Mouse (Mus musculus): ENCODE data around the gene Gm6588. TPM values are rescaled to one million over a fixed set of nuclear protein-coding genes. Genes with fewer than 3 reads are reported as not detected.

Gene Gm6588
- polyA plus RNA-seq, 1 experiment from 2014 or later, result 0.08 TPM

DNA sequence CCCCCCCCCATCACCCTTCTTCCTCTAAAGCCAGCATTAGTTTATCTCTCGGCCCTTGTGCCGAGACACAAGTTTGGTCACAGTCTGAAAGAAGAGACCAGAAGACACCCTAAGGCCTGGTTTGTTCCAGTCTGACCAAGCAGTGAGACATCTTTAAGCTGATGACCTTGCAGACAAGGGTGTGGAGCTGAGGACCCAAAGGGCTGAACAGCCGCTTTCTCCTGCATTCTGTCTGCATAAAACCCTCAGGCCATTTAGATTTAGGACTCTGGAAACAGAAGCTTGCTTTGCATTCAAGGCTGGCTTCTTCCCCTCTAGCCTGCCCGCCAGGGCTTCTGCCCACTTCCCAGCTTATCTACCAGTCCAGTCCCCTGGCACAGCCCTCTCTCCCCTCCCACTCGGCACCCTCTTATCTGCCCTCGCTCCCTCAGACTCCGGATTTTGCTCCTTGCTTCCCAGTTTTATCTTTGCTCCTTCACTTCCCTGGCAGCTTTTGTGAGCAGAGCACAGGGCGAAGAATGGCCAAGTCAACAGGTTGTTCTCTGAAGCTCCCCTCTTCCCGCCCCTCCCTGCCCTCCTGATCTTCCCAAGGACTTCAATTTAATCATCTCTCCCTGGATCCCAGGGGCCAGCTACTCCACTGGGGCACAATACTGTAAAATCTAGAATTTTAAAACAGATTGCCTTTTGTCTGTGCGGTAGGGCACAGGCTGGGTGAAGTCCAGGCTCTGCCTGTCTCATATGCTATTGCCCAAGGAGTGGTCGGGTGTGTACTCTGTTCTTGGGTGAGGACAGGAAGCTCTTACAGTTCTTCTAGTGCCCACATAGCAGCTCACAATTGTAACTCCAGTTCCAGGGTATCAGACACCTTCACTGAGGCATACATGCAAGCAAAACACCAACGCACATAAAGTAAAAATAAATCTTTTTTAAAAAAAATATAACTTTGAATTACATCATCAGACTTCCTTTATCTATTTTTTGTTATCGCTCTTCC lies 50.0 kb downstream of the Gm6588 start:
- H3K27ac ChIP-seq, result no peak overlapping the region
- H3K36me3 ChIP-seq, result no peaks in the 10 kb centered on the region
- H3K9me3 ChIP-seq, result no peaks in the 10 kb centered on the region
- H3K27me3 ChIP-seq, result peaks cover 5% of the 10 kb centered on the region; the same call in 1 of the 2 replicates
- WGBS, result 71% methylated on average over 13 of the region's 13 CpGs
- H3K9ac ChIP-seq, result no peak overlapping the region
- no peak for ATAC-seq (ENCODE audit: insufficient number of reproducible peaks, insufficient read depth, low FRiP score, low TSS enrichment, low read depth)
- H3K4me2 ChIP-seq, result no peak overlapping the region
- H3K4me1 ChIP-seq, result peaks cover 8% of the 10 kb centered on the region; the same call in 1 of the 2 replicates
- no peak overlapping the region for H3K4me3 ChIP-seq

DNA sequence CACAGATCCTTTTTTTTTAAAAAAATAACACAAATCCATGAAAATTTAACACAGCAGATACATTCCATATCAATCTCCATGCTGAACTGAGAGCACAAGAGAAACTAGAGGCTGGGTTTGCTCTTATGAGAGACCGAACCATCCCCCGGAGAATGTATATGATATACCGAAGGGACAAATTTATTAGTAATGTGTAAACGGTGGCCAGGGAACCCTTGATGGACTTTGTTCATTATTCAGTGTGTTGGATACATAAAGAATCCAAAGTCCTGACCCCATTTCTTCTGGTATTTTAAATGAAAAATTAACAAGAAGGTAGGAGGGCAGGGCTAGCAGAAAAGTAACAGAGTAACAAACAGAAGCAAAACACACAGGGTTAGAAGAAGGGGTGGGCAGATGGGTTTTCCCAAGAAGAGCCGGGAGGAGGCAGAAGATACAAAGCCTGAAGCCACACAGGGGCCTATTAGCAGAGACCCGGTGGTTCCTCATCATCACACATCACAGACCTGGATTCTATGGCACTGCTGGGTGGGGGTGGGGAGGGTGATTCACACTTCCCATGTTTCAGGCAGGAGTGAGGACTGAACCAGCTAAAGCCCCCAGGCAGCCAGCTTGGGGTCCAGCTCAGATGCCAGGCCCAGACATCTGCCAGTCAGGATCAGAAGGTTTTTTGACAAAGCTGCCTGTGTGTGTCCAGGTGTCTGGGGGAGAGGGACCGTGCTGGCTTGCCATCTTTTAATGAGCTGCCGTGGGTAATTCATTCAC lies 50.9 kb downstream of the Gm6588 start:
- Histone ChIP-seq H3K9me3 (no peaks in the 10 kb centered on the region), H3K9ac (no peak overlapping the region), H3K27ac (no peak overlapping the region), H3K4me3 (no peak overlapping the region), H3K4me2 (no peak overlapping the region), H3K27me3 (peaks cover 5% of the 10 kb centered on the region; the same call in 1 of the 2 replicates), H3K36me3 (no peaks in the 10 kb centered on the region), H3K4me1 (peaks cover 8% of the 10 kb centered on the region; the same call in 1 of the 2 replicates)
- WGBS, result 45% methylated on average over 8 of the region's 8 CpGs
- ATAC-seq (ENCODE audit: insufficient number of reproducible peaks, insufficient read depth, low FRiP score, low TSS enrichment, low read depth), result no peak

Other genes with a start within 250 kb of the Gm6588 start
- gene Cryba4, start 196.9 kb upstream of the Gm6588 start, polyA plus RNA-seq (2015; fragmentation: Nextera tagmentation; extraction: Ambion mirVana), result 1.0 and 1.9 TPM in 2 replicates
- gene Crybb1, start 193.6 kb upstream of the Gm6588 start, polyA plus RNA-seq (2015; fragmentation: Nextera tagmentation; extraction: Ambion mirVana), result 1.0 and 1.3 TPM in 2 replicates
- gene Tpst2, start 172.7 kb upstream of the Gm6588 start, polyA plus RNA-seq (2015; fragmentation: Nextera tagmentation; extraction: Ambion mirVana), result 38.7 and 42.8 TPM in 2 replicates
- gene Tfip11, start 123.1 kb upstream of the Gm6588 start, polyA plus RNA-seq (2015; fragmentation: Nextera tagmentation; extraction: Ambion mirVana), result 31.8 and 32.8 TPM in 2 replicates
- gene Srrd, start 106.4 kb upstream of the Gm6588 start, polyA plus RNA-seq (2015; fragmentation: Nextera tagmentation; extraction: Ambion mirVana), result 42.1 and 54.9 TPM in 2 replicates
- gene Hps4, start 106.3 kb upstream of the Gm6588 start, polyA plus RNA-seq (2015; fragmentation: Nextera tagmentation; extraction: Ambion mirVana), result 42.4 and 42.9 TPM in 2 replicates
- 0.18 and 0.34 TPM in 2 replicates for gene Gm6583, start 93.4 kb upstream of the Gm6588 start, polyA plus RNA-seq (2015; fragmentation: Nextera tagmentation; extraction: Ambion mirVana)
- 14.5 and 14.8 TPM in 2 replicates for gene Asphd2, start 54.6 kb upstream of the Gm6588 start, polyA plus RNA-seq (2015; fragmentation: Nextera tagmentation; extraction: Ambion mirVana)
- 2.0 and 2.1 TPM in 2 replicates for gene Sez6l, start 127.8 kb downstream of the Gm6588 start, polyA plus RNA-seq (2015; fragmentation: Nextera tagmentation; extraction: Ambion mirVana)

Measured in embryonic facial prominence, embryonic 13.5 days (tissue).